Mouse (Mus musculus) testis, adult 2 months (tissue): Measurements from ENCODE around the gene Olfr1206. TPM values are rescaled to one million over a fixed set of nuclear protein-coding genes. Genes with fewer than 3 reads are reported as not detected.

Experiments
- H3K27ac ChIP-seq: fragments of 200-500 bp; 2 replicates; pipeline ENCODE4 v1.5.1; 2012; ENCODE audit warnings: low read depth, low read length; ENCODE audit not compliant: control insufficient read depth, insufficient read depth
- H3K27me3 ChIP-seq: fragments of 200-500 bp; 2 replicates; pipeline ENCODE4 v1.6.1; 2012; ENCODE audit warnings: mild to moderate bottlenecking, low read length, moderate library complexity; ENCODE audit not compliant: control insufficient read depth, insufficient read depth
- H3K36me3 ChIP-seq: fragments of 200-500 bp; 2 replicates; pipeline ENCODE4 v1.6.1; 2012; ENCODE audit warnings: mild to moderate bottlenecking, low read length; ENCODE audit not compliant: control insufficient read depth, insufficient read depth
- H3K4me1 ChIP-seq: fragments of 200-500 bp; 2 replicates; pipeline ENCODE4 v1.6.1; 2012; ENCODE audit warnings: low read length; ENCODE audit not compliant: control insufficient read depth, insufficient read depth
- H3K4me3 ChIP-seq: fragments of 200-500 bp; 2 replicates; pipeline ENCODE4 v1.5.1; 2012; ENCODE audit warnings: low read depth, mild to moderate bottlenecking, low read length, moderate library complexity, mixed read lengths; ENCODE audit not compliant: control insufficient read depth
- CTCF ChIP-seq: fragments of 200-500 bp; IDR thresholded peaks from 2 replicates; pipeline ENCODE4 v1.5.1; 2012; ENCODE audit warnings: low read depth, mild to moderate bottlenecking, inconsistent platforms, low read length, moderate library complexity; ENCODE audit not compliant: control insufficient read depth, insufficient read depth, insufficient replicate concordance
- POLR2A ChIP-seq: fragments of 200-500 bp; IDR thresholded peaks from 2 replicates; pipeline ENCODE4 v1.6.1; 2012; ENCODE audit warnings: low read depth, mild to moderate bottlenecking, inconsistent platforms, low read length, moderate library complexity; ENCODE audit not compliant: control insufficient read depth
- polyA plus RNA-seq: library from polyadenylated mRNA; depleted of rRNA; stranded (reverse); fragments of >200 nt; gene quantifications from 2 replicates; pipeline ENCODE4 v1.2.3, GENCODE M21; 2012; rRNA removed

Olfr1206 gene
- polyA plus RNA-seq: not detected in 2 replicates

GRCm38 (mm10) chr2:88862931-88863330 lies at the start of gene Olfr1206:
Gene Olfr1206, plus strand, starts transcription at chr2:88863231.
- TF ChIP-seq CTCF (no peak), POLR2A (no peak)
- H3K27ac ChIP-seq: no peak within 1 kb of the TSS
- H3K36me3 ChIP-seq: no peaks in the 10 kb centered on the region
- no peaks in the 10 kb centered on the region for H3K27me3 ChIP-seq
- H3K4me1 ChIP-seq: no peaks in the 10 kb centered on the region
- no peak within 1 kb of the TSS for H3K4me3 ChIP-seq

GRCm38 (mm10) chr2:88814196-88814595 lies 48.8 kb upstream of the Olfr1206 start, which contains the start of gene Olfr1202:
Gene Olfr1202, plus strand, starts transcription at chr2:88814496.
- H3K36me3 ChIP-seq: no peaks in the 10 kb centered on the region
- TF ChIP-seq CTCF (no peak), POLR2A (no peak)
- no peaks in the 10 kb centered on the region for H3K4me1 ChIP-seq
- no peaks in the 10 kb centered on the region for H3K27me3 ChIP-seq
- no peak within 1 kb of the TSS for H3K27ac ChIP-seq
- H3K4me3 ChIP-seq: no peak within 1 kb of the TSS

DNA sequence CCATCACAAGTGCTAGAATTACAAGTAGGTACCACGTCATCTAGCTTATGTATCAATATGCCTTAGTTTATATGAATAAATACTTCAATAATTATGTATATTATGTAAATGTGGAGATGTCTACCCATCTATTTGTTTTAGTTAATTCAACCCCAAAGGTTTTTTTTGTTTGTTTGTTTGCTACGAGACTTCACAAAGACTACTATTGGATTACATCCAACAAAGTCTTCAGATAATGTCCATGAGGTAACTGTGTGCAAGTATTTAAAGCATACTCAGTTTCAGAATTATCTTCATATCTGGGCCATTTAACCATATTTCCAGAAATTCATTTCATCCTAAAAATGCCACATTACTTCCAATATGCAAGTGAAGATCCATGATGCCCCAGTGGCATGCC lies 33.6 kb upstream of the Olfr1206 start, which contains the start of gene Olfr1205:
TSS of gene Olfr1205 (plus strand) at position 301 of the 400 bp plus-strand sequence.
- Histone ChIP-seq H3K27me3 (no peaks in the 10 kb centered on the region), H3K4me3 (no peak within 1 kb of the TSS), H3K4me1 (no peaks in the 10 kb centered on the region), H3K36me3 (no peaks in the 10 kb centered on the region), H3K27ac (no peak within 1 kb of the TSS)
- TF ChIP-seq CTCF: no peak
- no peak for TF ChIP-seq POLR2A

GRCm38 (mm10) chr2:88838477-88838876 lies 24.6 kb upstream of the Olfr1206 start:
- no peak overlapping the region for H3K4me3 ChIP-seq
- no peaks in the 10 kb centered on the region for H3K36me3 ChIP-seq
- H3K27ac ChIP-seq: no peak overlapping the region
- no peaks in the 10 kb centered on the region for H3K27me3 ChIP-seq
- no peaks in the 10 kb centered on the region for H3K4me1 ChIP-seq
- TF ChIP-seq CTCF (no peak), POLR2A (no peak)

DNA sequence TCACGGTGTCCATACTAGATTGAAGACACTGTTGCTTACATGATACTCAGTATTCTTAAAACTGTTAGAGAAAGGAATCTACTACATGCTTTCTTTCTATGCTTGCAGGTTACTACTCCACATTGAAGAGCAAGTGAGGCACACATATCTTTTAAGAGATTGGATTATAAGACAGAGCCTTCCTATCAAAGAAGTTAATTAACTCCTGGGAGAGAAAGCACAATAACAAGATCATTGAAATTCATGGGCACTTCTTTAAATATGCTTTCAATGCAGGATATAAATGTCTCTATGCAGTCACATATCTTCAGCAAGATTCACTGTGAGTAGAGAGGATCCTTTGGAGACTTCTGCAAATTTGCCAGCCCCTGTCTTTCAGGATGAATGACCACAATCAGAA lies 14.0 kb upstream of the Olfr1206 start, which contains the start of gene Olfr1204:
TSS of gene Olfr1204 (plus strand) at position 301 of the 400 bp plus-strand sequence.
- H3K4me3 ChIP-seq: no peak within 1 kb of the TSS
- no peak within 1 kb of the TSS for H3K27ac ChIP-seq
- no peaks in the 10 kb centered on the region for H3K4me1 ChIP-seq
- TF ChIP-seq CTCF (no peak), POLR2A (no peak)
- H3K36me3 ChIP-seq: no peaks in the 10 kb centered on the region
- no peaks in the 10 kb centered on the region for H3K27me3 ChIP-seq

DNA sequence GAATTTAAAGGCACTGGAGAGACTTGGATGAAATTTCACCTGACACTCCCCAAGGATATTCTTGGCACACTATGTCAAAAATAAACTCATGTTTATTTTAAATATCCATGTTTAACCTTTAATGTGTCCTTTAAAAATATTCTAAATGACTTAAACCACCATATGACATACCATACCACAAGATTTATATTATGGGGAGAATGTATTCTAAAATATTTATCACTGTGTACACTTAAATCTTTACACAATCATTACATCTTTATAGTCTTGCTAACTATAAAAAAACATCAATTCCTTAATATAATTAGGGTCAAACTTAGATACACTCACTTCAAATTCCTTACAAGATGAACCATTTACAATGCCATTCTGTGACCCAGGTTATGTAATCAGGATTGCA lies 39.2 kb downstream of the Olfr1206 start, which contains the start of gene Olfr1208:
TSS of gene Olfr1208 (minus strand) at position 101 of the 400 bp plus-strand sequence.
- no peak within 1 kb of the TSS for H3K27ac ChIP-seq
- no peak within 1 kb of the TSS for H3K4me3 ChIP-seq
- H3K36me3 ChIP-seq: no peaks in the 10 kb centered on the region
- no peak for TF ChIP-seq CTCF
- no peak for TF ChIP-seq POLR2A
- no peaks in the 10 kb centered on the region for H3K27me3 ChIP-seq
- no peaks in the 10 kb centered on the region for H3K4me1 ChIP-seq

GRCm38 (mm10) chr2:88915057-88915456 lies 52.0 kb downstream of the Olfr1206 start, which contains the start of gene Olfr1209:
Gene Olfr1209, minus strand, starts transcription at chr2:88915157.
- Histone ChIP-seq H3K27ac (no peak within 1 kb of the TSS), H3K4me3 (no peak within 1 kb of the TSS), H3K4me1 (no peaks in the 10 kb centered on the region), H3K27me3 (no peaks in the 10 kb centered on the region), H3K36me3 (no peaks in the 10 kb centered on the region)
- TF ChIP-seq POLR2A (no peak), CTCF (no peak)

Other genes starting within 250 kb of the Olfr1206 start
- gene Olfr1191-ps1, start 222.7 kb upstream of the Olfr1206 start, polyA plus RNA-seq: not detected in 2 replicates
- 0.06 TPM in 1 of 2 replicates, not detected in the other for gene Olfr1192-ps1, start 214.7 kb upstream of the Olfr1206 start, polyA plus RNA-seq
- gene Olfr1193, start 187.6 kb upstream of the Olfr1206 start, polyA plus RNA-seq: not detected in 2 replicates
- not detected in 2 replicates for gene Olfr1195, start 174.0 kb upstream of the Olfr1206 start, polyA plus RNA-seq
- not detected in 2 replicates for gene Olfr1196, start 158.6 kb upstream of the Olfr1206 start, polyA plus RNA-seq
- not detected in 2 replicates for gene Olfr1197, start 130.9 kb upstream of the Olfr1206 start, polyA plus RNA-seq
- gene Olfr1198, start 111.9 kb upstream of the Olfr1206 start, polyA plus RNA-seq: not detected in 2 replicates
- not detected in 2 replicates for gene Olfr1199, start 102.8 kb upstream of the Olfr1206 start, polyA plus RNA-seq
- gene Olfr1200, start 92.7 kb upstream of the Olfr1206 start, polyA plus RNA-seq: not detected in 2 replicates
- gene Olfr1201, start 70.2 kb upstream of the Olfr1206 start, polyA plus RNA-seq: not detected in 2 replicates
- not detected in 2 replicates for gene Olfr1202, start 48.7 kb upstream of the Olfr1206 start, polyA plus RNA-seq
- gene Olfr1205, start 33.5 kb upstream of the Olfr1206 start, polyA plus RNA-seq: not detected in 2 replicates
- not detected in 2 replicates for gene Olfr1204, start 13.9 kb upstream of the Olfr1206 start, polyA plus RNA-seq
- not detected in 2 replicates for gene Olfr1208, start 39.1 kb downstream of the Olfr1206 start, polyA plus RNA-seq
- not detected in 2 replicates for gene Olfr1209, start 51.9 kb downstream of the Olfr1206 start, polyA plus RNA-seq
- not detected in 2 replicates for gene Olfr1211, start 74.9 kb downstream of the Olfr1206 start, polyA plus RNA-seq
- not detected in 2 replicates for gene Olfr1212, start 90.7 kb downstream of the Olfr1206 start, polyA plus RNA-seq
- gene Gm13762, start 117.0 kb downstream of the Olfr1206 start, polyA plus RNA-seq: not detected in 2 replicates
- gene Olfr1214, start 129.4 kb downstream of the Olfr1206 start, polyA plus RNA-seq: not detected in 2 replicates
- gene Olfr1215, start 143.7 kb downstream of the Olfr1206 start, polyA plus RNA-seq: not detected in 2 replicates
- not detected in 2 replicates for gene Olfr1216, start 155.1 kb downstream of the Olfr1206 start, polyA plus RNA-seq
- gene Olfr1217, start 168.8 kb downstream of the Olfr1206 start, polyA plus RNA-seq: not detected in 2 replicates
- not detected in 2 replicates for gene Olfr1218, start 198.0 kb downstream of the Olfr1206 start, polyA plus RNA-seq
- gene Olfr1219, start 220.3 kb downstream of the Olfr1206 start, polyA plus RNA-seq: not detected in 2 replicates
- not detected in 2 replicates for gene Olfr1220, start 243.6 kb downstream of the Olfr1206 start, polyA plus RNA-seq